Mouse (Mus musculus) neural tube, embryonic 11.5 days (tissue): Measurements from ENCODE around the gene Abi3. TPM values are rescaled to one million over a fixed set of nuclear protein-coding genes. Genes with fewer than 3 reads are reported as not detected.

ENCODE experiments used
- ATAC-seq: fragments of 200-750 bp; cut with Nextera tagmentation; 2 replicates; pipeline ENCODE4 v1.8.0; 2017; ENCODE audit warnings: moderate number of reproducible peaks, mild to moderate bottlenecking, moderate TSS enrichment, moderate library complexity; ENCODE audit not compliant: insufficient read depth, low FRiP score, low TSS enrichment
- DNase-seq: peaks from one replicate; pipeline ENCODE4 v3.0.0-alpha.2; 2015; ENCODE audit warnings: low spot score
- H3K27ac ChIP-seq: fragments of 300-500 bp; sonication (generic); 2 replicates; pipeline ENCODE4 v1.5.1; 2014; ENCODE audit warnings: low read depth, mild to moderate bottlenecking, low read length
- H3K27me3 ChIP-seq: fragments of 300-500 bp; sonication (generic); 2 replicates; pipeline ENCODE4 v1.6.1; 2014; ENCODE audit warnings: mild to moderate bottlenecking, low read length, mixed read lengths; ENCODE audit not compliant: control insufficient read depth, insufficient read depth
- H3K36me3 ChIP-seq: fragments of 300-500 bp; sonication (generic); 2 replicates; pipeline ENCODE4 v1.6.1; 2014; ENCODE audit warnings: mild to moderate bottlenecking, low read length, moderate library complexity, mixed read lengths; ENCODE audit not compliant: control insufficient read depth, insufficient read depth
- H3K4me1 ChIP-seq: fragments of 300-500 bp; sonication (generic); 2 replicates; pipeline ENCODE4 v1.6.1; 2014; ENCODE audit warnings: low read length, mixed read lengths; ENCODE audit not compliant: control insufficient read depth, insufficient read depth
- H3K4me2 ChIP-seq: fragments of 300-500 bp; sonication (generic); 2 replicates; pipeline ENCODE4 v1.6.1; 2014; ENCODE audit warnings: low read depth, mild to moderate bottlenecking, moderate library complexity
- H3K4me3 ChIP-seq: fragments of 300-500 bp; sonication (generic); 2 replicates; pipeline ENCODE4 v1.5.1; 2014; ENCODE audit warnings: low read depth, low read length
- H3K9ac ChIP-seq: fragments of 300-500 bp; sonication (generic); 2 replicates; pipeline ENCODE4 v1.6.1; 2014; ENCODE audit warnings: mild to moderate bottlenecking, low read length
- H3K9me3 ChIP-seq: fragments of 300-500 bp; sonication (generic); 2 replicates; pipeline ENCODE4 v1.6.1; 2016; ENCODE audit warnings: low read length; ENCODE audit not compliant: control insufficient read depth
- WGBS: fragments of 180-500 bp; shearing (Covaris S2); extraction: QIAGEN DNeasy Blood & Tissue Kit; methylation state at CpG from one replicate; pipeline ENCODE4 v1.1.7; 2014; 5-methylcytosine and 5-hydroxymethylcytosine counted together
- polyA plus RNA-seq: library from polyadenylated mRNA; unstranded; fragments of >200 nt; fragmentation: Nextera tagmentation; extraction: Ambion mirVana; gene quantifications from 2 replicates; pipeline ENCODE4 v1.2.1, GENCODE M21; 2014

Abi3 gene
- polyA plus RNA-seq, 1 experiment from 2014 or later, result 1.4 TPM

DNA sequence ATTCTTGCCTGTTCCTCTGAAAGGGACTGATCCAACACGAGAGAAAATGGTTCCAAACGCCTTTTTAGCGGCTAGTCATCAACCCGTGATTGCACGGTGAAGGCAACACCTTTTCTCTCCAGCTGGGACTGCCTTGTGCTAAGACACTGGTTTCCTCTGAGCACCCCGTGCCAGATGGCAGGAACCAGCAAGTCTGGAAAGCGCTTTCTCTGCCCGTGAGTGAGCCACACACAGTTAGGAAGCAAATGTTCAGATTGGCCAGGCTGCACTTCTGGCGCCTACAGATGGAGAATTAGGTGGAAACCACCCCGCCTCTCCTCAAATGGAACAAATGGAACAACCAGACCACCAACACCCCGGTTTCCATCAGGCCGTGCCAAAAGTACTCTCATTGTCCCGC lies 50.5 kb downstream of the Abi3 start:
- ATAC-seq (no peak), DNase-seq (no peak)
- no peaks in the 10 kb centered on the region for H3K9me3 ChIP-seq
- WGBS, result 74% methylated on average over 13 of the region's 13 CpGs
- no peak overlapping the region for H3K4me3 ChIP-seq
- no peak overlapping the region for H3K4me2 ChIP-seq
- H3K36me3 ChIP-seq, result no peaks in the 10 kb centered on the region
- no peak overlapping the region for H3K27ac ChIP-seq
- H3K27me3 ChIP-seq, result peaks cover 11% of the 10 kb centered on the region; the same call in 1 of the 2 replicates
- no peak overlapping the region for H3K9ac ChIP-seq
- H3K4me1 ChIP-seq, result peaks cover 3% of the 10 kb centered on the region; the same call in 1 of the 2 replicates

DNA sequence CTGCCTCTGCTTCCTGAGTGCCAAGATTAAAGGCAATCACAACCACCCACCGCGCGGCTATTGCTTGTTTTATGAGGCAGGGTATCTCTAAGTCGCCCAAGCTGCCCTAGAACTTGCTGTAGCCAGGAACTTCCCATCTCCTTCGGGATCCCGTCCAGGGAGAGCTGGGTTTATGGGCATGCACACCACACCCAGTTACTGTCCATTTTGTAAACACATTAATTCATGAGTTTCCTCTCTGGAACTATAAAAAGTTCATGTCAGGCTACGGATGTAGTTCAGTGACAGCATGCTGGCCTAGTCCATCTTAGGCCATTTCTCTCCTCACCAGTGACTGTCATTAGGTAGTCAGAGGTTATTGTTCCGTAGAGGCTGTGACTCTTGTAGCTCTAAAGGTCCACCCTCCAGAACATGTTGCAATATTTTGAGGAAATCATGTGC lies 52.8 kb downstream of the Abi3 start:
- ATAC-seq (no peak), DNase-seq (no peak)
- Histone ChIP-seq H3K9ac (no peak overlapping the region), H3K27me3 (no peaks in the 10 kb centered on the region), H3K4me2 (no peak overlapping the region), H3K27ac (no peak overlapping the region), H3K36me3 (no peaks in the 10 kb centered on the region), H3K9me3 (no peaks in the 10 kb centered on the region), H3K4me3 (no peak overlapping the region), H3K4me1 (no peaks in the 10 kb centered on the region)
- WGBS, result 82% methylated on average over 8 of the region's 8 CpGs

GRCm38 (mm10) chr11:95786511-95786910 lies 55.8 kb downstream of the Abi3 start:
- no peaks in the 10 kb centered on the region for H3K36me3 ChIP-seq
- H3K27ac ChIP-seq, result no peak overlapping the region
- no peak overlapping the region for H3K4me2 ChIP-seq
- no peaks in the 10 kb centered on the region for H3K4me1 ChIP-seq
- WGBS, result 87% methylated on average over 6 of the region's 6 CpGs
- H3K9me3 ChIP-seq, result no peaks in the 10 kb centered on the region
- DNase-seq (no peak), ATAC-seq (no peak)
- H3K27me3 ChIP-seq, result no peaks in the 10 kb centered on the region
- no peak overlapping the region for H3K4me3 ChIP-seq
- no peak overlapping the region for H3K9ac ChIP-seq

GRCm38 (mm10) chr11:95785675-95786074 lies 56.6 kb downstream of the Abi3 start:
- ATAC-seq, result no peak

DNA sequence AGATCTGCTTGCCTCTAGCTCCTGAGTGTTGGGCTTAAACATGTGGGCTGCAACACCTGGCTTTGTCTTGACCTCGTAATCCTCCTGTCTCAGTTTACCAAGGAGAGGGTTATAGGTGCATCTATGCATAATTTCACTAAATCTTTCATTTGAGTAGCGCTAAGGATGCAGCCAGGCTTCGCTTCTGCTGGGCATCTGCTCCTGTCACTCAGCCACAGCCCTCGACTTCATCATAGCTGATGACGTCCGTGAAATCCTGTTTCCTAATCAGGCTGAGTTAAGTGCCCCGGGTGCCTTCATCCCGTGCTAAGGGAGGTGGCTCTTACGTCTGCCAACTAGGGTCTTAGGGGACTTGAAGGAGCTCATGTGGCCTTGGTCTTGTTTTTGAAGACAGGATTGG lies 58.3 kb downstream of the Abi3 start:
- DNase-seq, result no peak
- H3K36me3 ChIP-seq, result no peaks in the 10 kb centered on the region
- no peaks in the 10 kb centered on the region for H3K9me3 ChIP-seq
- no peaks in the 10 kb centered on the region for H3K4me1 ChIP-seq
- H3K4me2 ChIP-seq, result no peak overlapping the region
- no peak overlapping the region for H3K4me3 ChIP-seq
- H3K27me3 ChIP-seq, result no peaks in the 10 kb centered on the region
- no peak overlapping the region for H3K27ac ChIP-seq
- ATAC-seq, result no peak
- H3K9ac ChIP-seq, result no peak overlapping the region
- 86% methylated on average over 9 of the region's 9 CpGs for WGBS

More at GRCm38 (mm10) chr11:95785675-95786074, 56.6 kb downstream of the Abi3 start:
- 90% methylated on average over 4 of the region's 4 CpGs for WGBS
- Histone ChIP-seq H3K4me3 (no peak overlapping the region), H3K27ac (no peak overlapping the region), H3K9ac (no peak overlapping the region), H3K4me1 (no peaks in the 10 kb centered on the region), H3K9me3 (no peaks in the 10 kb centered on the region), H3K27me3 (no peaks in the 10 kb centered on the region), H3K36me3 (no peaks in the 10 kb centered on the region), H3K4me2 (no peak overlapping the region)
- DNase-seq, result no peak

GRCm38 (mm10) chr11:95783457-95783856 lies 58.8 kb downstream of the Abi3 start:
- H3K4me3 ChIP-seq, result no peak overlapping the region
- H3K4me2 ChIP-seq, result no peak overlapping the region
- H3K4me1 ChIP-seq, result no peaks in the 10 kb centered on the region
- WGBS, result 83% methylated on average over 4 of the region's 4 CpGs
- DNase-seq, result no peak
- no peak for ATAC-seq
- H3K27ac ChIP-seq, result no peak overlapping the region
- no peaks in the 10 kb centered on the region for H3K9me3 ChIP-seq
- no peaks in the 10 kb centered on the region for H3K36me3 ChIP-seq
- H3K27me3 ChIP-seq, result no peaks in the 10 kb centered on the region
- no peak overlapping the region for H3K9ac ChIP-seq

GRCm38 (mm10) chr11:95781557-95781956 lies 60.7 kb downstream of the Abi3 start:
- Histone ChIP-seq H3K4me1 (no peaks in the 10 kb centered on the region), H3K9ac (no peak overlapping the region), H3K27ac (no peak overlapping the region), H3K27me3 (no peaks in the 10 kb centered on the region), H3K4me3 (no peak overlapping the region), H3K4me2 (no peak overlapping the region), H3K9me3 (no peaks in the 10 kb centered on the region), H3K36me3 (no peaks in the 10 kb centered on the region)
- ATAC-seq (no peak), DNase-seq (no peak)
- 79% methylated on average over 11 of the region's 11 CpGs for WGBS

DNA sequence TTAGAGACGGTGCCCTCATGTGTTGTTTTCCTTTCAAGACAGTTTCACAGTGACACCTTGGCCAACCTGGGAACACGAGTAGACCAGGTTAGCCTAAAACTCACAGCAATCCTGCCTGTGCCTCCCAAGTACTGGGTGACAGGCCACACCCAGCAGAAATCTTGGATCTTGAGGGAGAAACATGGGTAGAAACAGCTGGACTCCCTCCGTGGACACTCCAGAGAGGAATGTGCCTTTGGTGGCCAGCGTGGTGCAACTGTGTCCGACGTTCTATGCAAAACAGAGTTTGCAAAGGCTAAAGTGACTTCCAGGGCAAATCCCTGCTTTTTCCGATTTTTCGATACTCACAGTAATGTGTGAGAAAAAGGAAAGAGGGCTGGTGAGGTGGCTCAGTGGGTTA lies 61.8 kb downstream of the Abi3 start:
- no peak for DNase-seq
- H3K27ac ChIP-seq, result no peak overlapping the region
- H3K4me3 ChIP-seq, result no peak overlapping the region
- no peak overlapping the region for H3K9ac ChIP-seq
- H3K9me3 ChIP-seq, result no peaks in the 10 kb centered on the region
- no peak for ATAC-seq
- H3K4me2 ChIP-seq, result no peak overlapping the region
- no peaks in the 10 kb centered on the region for H3K4me1 ChIP-seq
- WGBS, result 91% methylated on average over 8 of the region's 8 CpGs
- H3K27me3 ChIP-seq, result no peaks in the 10 kb centered on the region
- H3K36me3 ChIP-seq, result no peaks in the 10 kb centered on the region
